Mouse (Mus musculus) c-Kit-negative CD71-positive TER-119-positive erythroid progenitor cells, embryonic 14.5 days (primary cell): ENCODE results near the gene Hs3st5.
"Not testable (repeated sequence)": the region's sequence is repeated elsewhere in the genome, so short reads cannot be mapped to it uniquely, and the experiment has no call there.

Source experiments
- DNase-seq: peaks from one replicate; pipeline ENCODE4 v3.0.0-alpha.2; 2013; ENCODE audit warnings: low read depth, low spot score

Hs3st5 gene

GRCm38 (mm10) chr10:36557673-36558072 is 51.1 kb downstream of the Hs3st5 start:
- DNase-seq: no peak

- no peak for DNase-seq
These were observed 52.1 kb downstream of the Hs3st5 start for GRCm38 (mm10) chr10:36558736-36559135.

- no peak for DNase-seq
These were observed 60.6 kb downstream of the Hs3st5 start for GRCm38 (mm10) chr10:36567258-36567657.

GRCm38 (mm10) chr10:36572540-36572939 is 65.9 kb downstream of the Hs3st5 start:
- DNase-seq: no peak

DNA sequence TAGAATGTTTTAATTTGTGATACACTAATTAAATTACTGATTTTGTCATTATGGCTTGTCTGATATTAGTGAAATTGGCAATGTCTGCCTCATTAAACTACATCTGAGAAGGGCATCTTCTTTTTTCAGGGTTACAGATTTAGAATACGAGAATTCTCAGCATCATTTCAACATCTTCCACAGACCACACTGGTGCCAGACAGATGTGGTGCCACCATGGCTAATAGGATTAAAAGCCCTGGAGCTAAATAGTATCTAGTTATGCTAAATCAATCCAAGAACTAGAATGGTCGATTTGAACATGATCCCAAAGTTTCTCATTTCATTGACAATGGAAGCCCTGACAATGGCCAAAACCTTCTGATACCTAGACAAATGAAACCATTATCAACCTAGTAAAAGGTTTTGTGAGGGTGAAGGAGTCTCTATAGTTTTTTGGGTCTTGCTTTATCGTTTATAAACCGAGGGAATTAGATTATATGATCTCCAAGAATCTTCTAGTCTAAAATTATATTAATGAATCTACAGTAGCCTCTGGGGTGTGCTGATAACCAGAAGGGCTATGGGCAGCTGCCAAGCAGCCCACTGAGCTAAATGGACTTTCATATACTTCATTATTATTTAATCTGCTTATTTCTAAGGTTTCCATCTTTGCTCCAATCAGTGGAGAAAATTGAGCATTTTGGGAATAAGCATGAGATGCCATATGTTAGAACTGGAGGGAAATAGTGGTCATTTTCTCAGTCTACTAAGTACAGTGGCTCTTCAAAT is 71.9 kb downstream of the Hs3st5 start:
- DNase-seq: no peak

DNA sequence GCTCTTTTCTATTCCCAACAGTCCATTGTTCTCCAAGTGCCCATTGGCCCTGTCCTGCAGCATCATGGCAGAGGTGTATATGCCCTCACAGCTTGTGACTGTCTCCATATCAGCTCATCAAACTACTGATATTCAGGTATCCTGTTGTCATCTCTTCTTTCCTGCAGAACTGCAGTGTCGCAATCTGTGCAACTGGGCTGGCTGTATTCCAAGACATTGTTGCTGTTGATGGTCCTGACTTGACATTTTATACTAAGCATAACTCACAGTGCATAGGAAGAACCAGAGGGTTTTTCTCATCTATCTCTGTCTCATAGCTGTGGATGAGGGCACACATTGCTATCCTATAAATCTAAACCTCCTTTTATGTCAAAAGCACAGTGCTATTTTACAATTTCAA is 103.8 kb downstream of the Hs3st5 start:
- no peak for DNase-seq

GRCm38 (mm10) chr10:36611415-36611814 is 104.8 kb downstream of the Hs3st5 start:
- not testable (repeated sequence) for DNase-seq

GRCm38 (mm10) chr10:36623037-36623436 is 116.4 kb downstream of the Hs3st5 start:
- DNase-seq: no peak

- no peak for DNase-seq
These were observed 121.3 kb downstream of the Hs3st5 start for GRCm38 (mm10) chr10:36627952-36628351.

GRCm38 (mm10) chr10:36631746-36632145 is 125.1 kb downstream of the Hs3st5 start:
- no peak for DNase-seq

GRCm38 (mm10) chr10:36650653-36651052 is 144.0 kb downstream of the Hs3st5 start:
- DNase-seq: no peak

- no peak for DNase-seq
These were observed 207.4 kb downstream of the Hs3st5 start for GRCm38 (mm10) chr10:36713974-36714373.

GRCm38 (mm10) chr10:36726239-36726638 is 219.6 kb downstream of the Hs3st5 start:
- DNase-seq: no peak

DNA sequence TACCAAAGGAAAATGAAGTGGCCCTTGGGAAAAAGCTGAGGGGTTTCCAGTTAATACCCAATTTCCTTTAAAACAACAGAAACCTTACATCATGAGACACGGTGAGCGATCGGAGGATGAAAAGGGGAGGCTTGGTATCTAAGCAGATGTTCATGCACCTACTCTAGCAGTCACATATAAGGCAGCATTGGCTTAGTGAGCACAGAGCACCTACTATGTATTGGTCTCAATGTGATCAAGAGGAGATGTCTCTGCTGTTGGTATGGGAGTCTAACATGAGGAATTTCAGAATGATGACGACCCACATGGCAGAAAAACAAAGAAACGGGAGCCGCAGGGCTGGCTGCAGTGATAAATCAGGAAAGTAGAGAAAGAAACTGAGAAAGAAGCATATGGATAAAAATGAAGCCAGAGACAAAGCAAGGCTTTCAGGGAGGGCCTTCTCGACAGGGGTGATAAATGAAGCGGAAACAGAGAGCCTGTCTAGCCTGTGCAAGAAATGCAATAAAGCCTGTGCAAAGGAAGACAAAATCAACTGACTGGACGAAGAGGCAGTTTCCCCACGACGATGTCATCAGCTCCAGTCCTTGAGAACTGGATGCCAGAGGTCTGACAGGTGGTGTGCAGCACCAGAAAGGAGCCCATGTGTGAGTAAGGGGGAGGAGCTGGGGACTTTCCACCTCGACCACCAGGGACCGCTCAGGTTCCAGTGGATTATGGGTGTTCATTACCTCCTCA is 222.9 kb downstream of the Hs3st5 start:
- DNase-seq: no peak

GRCm38 (mm10) chr10:36739375-36739774 is 232.8 kb downstream of the Hs3st5 start:
- no peak for DNase-seq

DNA sequence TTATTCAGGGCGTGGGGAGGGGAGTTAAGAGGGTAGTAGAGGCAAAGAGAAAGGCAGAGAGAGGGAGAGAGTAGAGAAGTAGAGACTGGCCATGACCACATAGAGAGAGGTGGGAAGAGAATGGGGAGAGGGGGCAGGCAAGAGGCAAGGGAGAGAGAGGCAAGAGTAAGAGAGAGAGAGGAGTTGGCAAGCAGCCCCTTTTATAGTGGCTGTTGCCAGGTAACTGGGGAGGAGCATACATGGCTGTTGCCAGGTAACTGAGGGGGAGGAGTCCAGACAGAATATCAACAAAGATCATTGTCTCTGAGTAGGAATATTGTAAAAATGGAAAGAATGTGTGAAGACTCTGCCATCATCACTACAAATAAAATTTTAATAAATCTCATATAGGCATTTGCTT is 243.4 kb downstream of the Hs3st5 start:
- no peak for DNase-seq

DNA sequence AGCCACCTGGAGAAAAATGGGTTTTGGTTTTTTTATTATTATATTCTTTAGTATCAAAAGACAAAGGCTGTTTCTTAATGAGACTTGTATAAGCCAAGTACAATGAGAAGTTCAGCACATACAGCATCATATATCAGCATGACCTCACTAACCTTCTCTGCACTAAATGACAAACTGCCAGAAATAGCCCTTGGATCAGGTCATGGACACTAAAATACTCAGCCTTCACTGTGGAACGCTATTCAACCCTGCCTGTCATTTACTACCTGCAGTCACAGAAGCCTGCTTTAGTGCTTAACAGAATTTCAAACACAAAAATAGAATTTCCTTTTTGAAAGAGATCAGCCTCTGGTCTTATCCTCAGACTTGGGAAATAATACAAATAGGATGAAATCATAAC is 247.9 kb downstream of the Hs3st5 start:
- DNase-seq: no peak

GRCm38 (mm10) chr10:36773595-36773994 is 267.0 kb downstream of the Hs3st5 start:
- DNase-seq: no peak

GRCm38 (mm10) chr10:36774898-36775297 is 268.3 kb downstream of the Hs3st5 start:
- no peak for DNase-seq

DNA sequence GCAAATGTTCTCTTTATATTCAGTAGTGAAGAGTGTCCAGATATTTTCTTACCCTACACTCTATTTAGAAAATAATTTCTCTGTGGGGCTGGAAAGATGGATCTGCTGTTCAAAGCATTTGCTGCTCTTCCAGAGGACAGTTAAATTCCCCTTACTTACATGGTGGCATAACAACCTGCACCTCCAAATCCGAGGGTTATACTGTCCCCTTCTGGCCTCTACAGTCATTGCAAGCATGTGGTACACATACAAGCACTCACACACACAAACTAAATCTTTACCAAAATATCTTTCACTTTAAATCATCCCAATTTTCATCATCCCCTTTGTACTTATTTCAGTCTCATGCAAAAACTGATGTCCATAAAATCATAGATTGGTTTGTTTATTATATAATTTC is 275.0 kb downstream of the Hs3st5 start:
- DNase-seq: no peak

DNA sequence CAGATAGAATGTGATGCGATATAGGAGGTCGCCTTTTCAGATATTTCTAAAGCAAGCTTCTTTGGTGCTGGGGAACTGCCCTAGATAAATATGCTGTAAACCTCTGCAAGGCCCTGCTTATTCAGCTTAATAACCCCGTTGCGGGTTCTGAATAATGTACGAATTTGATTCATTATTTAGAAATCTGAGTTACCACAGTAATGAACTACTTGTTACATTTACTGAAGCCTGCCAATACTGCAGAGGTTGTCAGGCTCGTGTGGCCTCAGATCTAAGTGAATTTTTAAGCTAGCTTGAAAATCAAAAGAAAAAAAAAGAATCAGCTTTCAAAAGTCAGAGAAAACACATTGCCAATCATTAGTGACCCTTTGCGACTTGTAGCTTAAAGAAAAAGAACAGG is 280.4 kb downstream of the Hs3st5 start:
- no peak for DNase-seq

DNA sequence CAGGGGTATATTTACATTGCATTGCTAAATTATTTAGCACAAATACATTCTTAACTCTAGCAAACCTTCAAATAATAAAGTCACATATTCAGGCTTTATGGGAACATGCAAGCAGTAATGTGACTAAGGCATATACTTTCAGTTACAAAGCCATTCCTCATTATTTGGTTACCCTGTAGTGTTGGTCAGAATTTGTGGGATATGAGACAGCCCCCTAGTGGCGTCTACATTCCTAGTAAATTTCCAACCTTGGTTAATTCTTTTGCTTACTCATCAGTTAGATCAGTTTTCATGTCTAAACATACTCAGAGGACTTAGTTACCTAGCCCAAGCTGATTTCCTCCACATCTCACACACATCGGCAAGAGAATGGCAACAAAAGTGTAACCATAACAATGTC is 285.2 kb downstream of the Hs3st5 start:
- DNase-seq: no peak

DNA sequence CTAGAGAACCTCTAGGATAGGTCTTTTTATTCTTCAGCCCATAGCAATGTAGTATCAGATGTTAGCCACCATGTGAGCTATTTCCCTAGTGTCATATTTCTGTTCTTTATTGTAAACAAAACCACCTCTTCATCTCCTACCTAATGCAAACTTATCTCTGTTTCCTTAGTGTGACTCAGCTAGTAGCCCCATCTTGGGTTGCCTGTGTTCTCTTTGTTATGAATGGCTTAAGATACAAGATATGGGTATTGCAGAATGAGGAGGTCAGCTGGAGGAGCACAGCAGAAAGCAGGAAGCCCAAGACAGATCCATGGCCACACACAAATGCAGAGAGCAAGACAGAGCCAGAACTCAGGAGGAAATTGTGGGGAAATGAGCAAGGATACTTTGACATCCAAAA is 288.7 kb downstream of the Hs3st5 start:
- DNase-seq: no peak
